Mouse (Mus musculus): Measurements from ENCODE around the gene Gm20388. TPM values are rescaled to one million over a fixed set of nuclear protein-coding genes. Genes with fewer than 3 reads are reported as not detected.

Gene Gm20388
- polyA plus RNA-seq, 2 experiments, result 8.5 TPM; not detected in 1

DNA sequence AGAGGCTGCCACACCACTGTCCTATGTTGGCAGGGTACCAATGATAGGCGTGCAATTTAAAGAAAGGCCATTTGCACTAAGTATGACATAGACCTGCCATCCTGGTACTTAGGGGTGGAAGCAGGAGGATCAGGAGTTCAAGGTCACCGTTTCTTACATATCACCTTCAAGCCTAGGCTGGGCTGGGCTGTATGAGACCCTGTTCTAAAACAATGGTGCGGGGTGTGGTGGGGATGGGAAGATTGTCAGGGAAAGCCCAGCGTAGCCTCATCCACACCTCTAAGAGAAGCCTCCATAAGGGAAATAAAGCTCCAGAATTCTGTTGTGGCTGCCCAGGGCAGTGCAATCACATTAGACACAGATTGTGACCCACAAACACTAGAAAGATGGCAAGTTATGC lies 4324.9 kb downstream of the Gm20388 start:
- no peak overlapping the region for H3K27ac ChIP-seq
- 69% methylated on average over 4 of the region's 4 CpGs for WGBS (ENCODE audit: insufficient replicate concordance)
- TF ChIP-seq EP300 (IDR thresholded peaks at IDR 0.05; ENCODE audit: low read depth) (no peak), CTCF (IDR thresholded peaks at IDR 0.05; ENCODE audit: low read depth) (no peak)
- no peaks in the 10 kb centered on the region for H3K36me3 ChIP-seq (replicated peaks; ENCODE audit: control insufficient read depth, insufficient read depth, low read depth)
- no peak overlapping the region for H3K9ac ChIP-seq (replicated peaks)
- ATAC-seq (ENCODE audit: insufficient read depth) (no peak), DNase-seq (ENCODE audit: low read depth in 3 of 3, low spot score in 3 of 3) (no peak)
- H3K27me3 ChIP-seq (ENCODE audit: control insufficient read depth, insufficient read depth, low read length), result no peaks in the 10 kb centered on the region; the same call in 1 of the 2 replicates
- no peak overlapping the region for H3K4me3 ChIP-seq (ENCODE audit: insufficient read depth in 1 of 2, low read depth in 2 of 2, low read length in 2 of 2)
- H3K9me3 ChIP-seq (ENCODE audit: control insufficient read depth, low read length), result no peaks in the 10 kb centered on the region
- no peak overlapping the region for H3K4me2 ChIP-seq (ENCODE audit: low read depth)
- H3K4me1 ChIP-seq (replicated peaks; ENCODE audit: control insufficient read depth in 2 of 2, insufficient read depth in 2 of 2, low read length in 1 of 2), result peaks cover 0 to 13% of the 10 kb centered on the region in 2 experiments; a peak in 3 of 4 replicates

- no peak for TF ChIP-seq EP300 (IDR thresholded peaks at IDR 0.05; ENCODE audit: low read depth)
- TF ChIP-seq CTCF (IDR thresholded peaks at IDR 0.05; ENCODE audit: low read depth), result no peak
- no peak overlapping the region for H3K9ac ChIP-seq (replicated peaks)
- H3K4me2 ChIP-seq (ENCODE audit: low read depth), result no peak overlapping the region
- no peaks in the 10 kb centered on the region for H3K27me3 ChIP-seq (ENCODE audit: control insufficient read depth, insufficient read depth, low read length)
- ATAC-seq (ENCODE audit: insufficient read depth) (no peak), DNase-seq (ENCODE audit: low read depth in 3 of 3, low spot score in 3 of 3) (no peak)
- H3K27ac ChIP-seq, result no peak overlapping the region
- peaks cover 0 to 7% of the 10 kb centered on the region in 2 experiments; a peak in 1 of 4 replicates for H3K4me1 ChIP-seq (replicated peaks; ENCODE audit: control insufficient read depth in 2 of 2, insufficient read depth in 2 of 2, low read length in 1 of 2)
- no peaks in the 10 kb centered on the region for H3K36me3 ChIP-seq (replicated peaks; ENCODE audit: control insufficient read depth, insufficient read depth, low read depth)
- H3K9me3 ChIP-seq (ENCODE audit: control insufficient read depth, low read length), result no peaks in the 10 kb centered on the region
- 73% methylated on average over 6 of the region's 6 CpGs for WGBS (ENCODE audit: insufficient replicate concordance)
- no peak overlapping the region for H3K4me3 ChIP-seq (ENCODE audit: insufficient read depth in 1 of 2, low read depth in 2 of 2, low read length in 2 of 2)
Observed at GRCm38 (mm10) chr8:124239350-124239749, 4328.7 kb downstream of the Gm20388 start.

- Histone ChIP-seq H3K27ac (no peak overlapping the region), H3K9ac (replicated peaks) (no peak overlapping the region), H3K27me3 (ENCODE audit: control insufficient read depth, insufficient read depth, low read length) (no peaks in the 10 kb centered on the region), H3K36me3 (replicated peaks; ENCODE audit: control insufficient read depth, insufficient read depth, low read depth) (no peaks in the 10 kb centered on the region), H3K9me3 (ENCODE audit: control insufficient read depth, low read length) (no peaks in the 10 kb centered on the region), H3K4me3 (ENCODE audit: insufficient read depth in 1 of 2, low read depth in 2 of 2, low read length in 2 of 2) (no peak overlapping the region), H3K4me1 (replicated peaks; ENCODE audit: control insufficient read depth in 2 of 2, insufficient read depth in 2 of 2, low read length in 1 of 2) (peaks cover 0 to 7% of the 10 kb centered on the region in 2 experiments; a peak in 1 of 4 replicates), H3K4me2 (ENCODE audit: low read depth) (no peak overlapping the region)
- no peak for TF ChIP-seq EP300 (IDR thresholded peaks at IDR 0.05; ENCODE audit: low read depth)
- TF ChIP-seq CTCF (IDR thresholded peaks at IDR 0.05; ENCODE audit: low read depth), result no peak
- 69% methylated on average over 8 of the region's 8 CpGs for WGBS (ENCODE audit: insufficient replicate concordance)
- DNase-seq (ENCODE audit: low read depth in 3 of 3, low spot score in 3 of 3) (no peak), ATAC-seq (ENCODE audit: insufficient read depth) (no peak)
Observed at GRCm38 (mm10) chr8:124240932-124241331, 4330.3 kb downstream of the Gm20388 start.

DNA sequence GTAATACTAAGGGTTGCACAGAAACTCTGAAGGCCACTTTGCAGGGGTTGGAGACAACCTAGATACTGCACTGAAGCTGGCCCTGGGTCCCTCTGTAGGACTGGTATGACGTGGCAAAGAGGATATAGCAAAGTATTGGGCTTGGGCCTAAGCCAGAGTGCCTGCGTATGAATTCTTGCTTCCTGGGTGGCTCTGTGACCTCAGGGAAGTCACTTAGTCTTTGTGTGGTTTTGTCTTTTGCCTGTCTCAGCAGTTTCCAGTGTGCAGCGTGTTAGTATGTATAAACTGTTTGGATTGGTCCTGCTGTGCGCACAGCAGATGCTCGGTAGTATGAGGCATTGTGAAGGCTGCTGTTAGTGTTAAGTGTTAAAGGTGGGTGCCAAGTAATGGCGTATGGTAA lies 4331.6 kb downstream of the Gm20388 start:
- ATAC-seq (ENCODE audit: insufficient read depth) (no peak), DNase-seq (ENCODE audit: low read depth in 3 of 3, low spot score in 3 of 3) (no peak)
- Histone ChIP-seq H3K27me3 (ENCODE audit: control insufficient read depth, insufficient read depth, low read length) (no peaks in the 10 kb centered on the region), H3K9me3 (ENCODE audit: control insufficient read depth, low read length) (no peaks in the 10 kb centered on the region), H3K4me2 (ENCODE audit: low read depth) (no peak overlapping the region), H3K4me3 (ENCODE audit: insufficient read depth in 1 of 2, low read depth in 2 of 2, low read length in 2 of 2) (no peak overlapping the region), H3K4me1 (replicated peaks; ENCODE audit: control insufficient read depth in 2 of 2, insufficient read depth in 2 of 2, low read length in 1 of 2) (peaks cover 0 to 7% of the 10 kb centered on the region in 2 experiments; a peak in 1 of 4 replicates), H3K36me3 (replicated peaks; ENCODE audit: control insufficient read depth, insufficient read depth, low read depth) (no peaks in the 10 kb centered on the region), H3K27ac (no peak overlapping the region), H3K9ac (replicated peaks) (no peak overlapping the region)
- WGBS (ENCODE audit: insufficient replicate concordance), result 75% methylated on average over 6 of the region's 6 CpGs
- TF ChIP-seq CTCF (IDR thresholded peaks at IDR 0.05; ENCODE audit: low read depth), result no peak
- no peak for TF ChIP-seq EP300 (IDR thresholded peaks at IDR 0.05; ENCODE audit: low read depth)

DNA sequence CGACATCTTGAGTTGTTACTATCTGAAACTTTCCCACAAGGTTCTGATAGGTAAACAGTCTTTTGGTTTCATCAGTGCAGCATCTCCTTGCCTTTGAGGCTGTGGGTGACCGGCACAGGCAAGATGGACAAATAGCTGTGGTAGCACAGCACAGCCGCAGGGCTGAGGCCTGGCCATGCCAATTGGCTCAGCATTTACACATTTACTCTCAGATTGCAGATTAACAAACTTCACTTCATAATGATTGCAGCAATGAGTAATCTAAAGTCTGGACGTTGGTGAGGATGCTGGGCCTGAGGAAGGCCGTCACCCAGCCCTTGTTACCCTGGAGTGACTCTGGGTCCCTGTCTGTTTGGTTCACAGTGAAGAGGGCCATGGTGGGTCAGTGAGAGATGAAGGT lies 4332.3 kb downstream of the Gm20388 start:
- Histone ChIP-seq H3K9ac (replicated peaks) (no peak overlapping the region), H3K27ac (no peak overlapping the region), H3K4me3 (ENCODE audit: insufficient read depth in 1 of 2, low read depth in 2 of 2, low read length in 2 of 2) (no peak overlapping the region), H3K36me3 (replicated peaks; ENCODE audit: control insufficient read depth, insufficient read depth, low read depth) (no peaks in the 10 kb centered on the region), H3K4me1 (replicated peaks; ENCODE audit: control insufficient read depth in 2 of 2, insufficient read depth in 2 of 2, low read length in 1 of 2) (peaks cover 0 to 7% of the 10 kb centered on the region in 2 experiments; a peak in 1 of 4 replicates), H3K4me2 (ENCODE audit: low read depth) (no peak overlapping the region), H3K27me3 (ENCODE audit: control insufficient read depth, insufficient read depth, low read length) (no peaks in the 10 kb centered on the region), H3K9me3 (ENCODE audit: control insufficient read depth, low read length) (no peaks in the 10 kb centered on the region)
- TF ChIP-seq EP300 (IDR thresholded peaks at IDR 0.05; ENCODE audit: low read depth), result no peak
- TF ChIP-seq CTCF (IDR thresholded peaks at IDR 0.05; ENCODE audit: low read depth), result no peak
- no peak for DNase-seq (ENCODE audit: low read depth in 3 of 3, low spot score in 3 of 3)
- no peak for ATAC-seq (ENCODE audit: insufficient read depth)
- WGBS (ENCODE audit: insufficient replicate concordance), result 79% methylated on average over 5 of the region's 5 CpGs

Measured in liver, embryonic 14.5 days (tissue).